Mouse (Mus musculus): ENCODE measurements at regions not wholly inside any gene's neighbourhood (a gene's known extent, or its start where the extent isn't known, plus 50 kb on each side); places are given as distances from the start of the nearest gene placed in this dataset.

DNA sequence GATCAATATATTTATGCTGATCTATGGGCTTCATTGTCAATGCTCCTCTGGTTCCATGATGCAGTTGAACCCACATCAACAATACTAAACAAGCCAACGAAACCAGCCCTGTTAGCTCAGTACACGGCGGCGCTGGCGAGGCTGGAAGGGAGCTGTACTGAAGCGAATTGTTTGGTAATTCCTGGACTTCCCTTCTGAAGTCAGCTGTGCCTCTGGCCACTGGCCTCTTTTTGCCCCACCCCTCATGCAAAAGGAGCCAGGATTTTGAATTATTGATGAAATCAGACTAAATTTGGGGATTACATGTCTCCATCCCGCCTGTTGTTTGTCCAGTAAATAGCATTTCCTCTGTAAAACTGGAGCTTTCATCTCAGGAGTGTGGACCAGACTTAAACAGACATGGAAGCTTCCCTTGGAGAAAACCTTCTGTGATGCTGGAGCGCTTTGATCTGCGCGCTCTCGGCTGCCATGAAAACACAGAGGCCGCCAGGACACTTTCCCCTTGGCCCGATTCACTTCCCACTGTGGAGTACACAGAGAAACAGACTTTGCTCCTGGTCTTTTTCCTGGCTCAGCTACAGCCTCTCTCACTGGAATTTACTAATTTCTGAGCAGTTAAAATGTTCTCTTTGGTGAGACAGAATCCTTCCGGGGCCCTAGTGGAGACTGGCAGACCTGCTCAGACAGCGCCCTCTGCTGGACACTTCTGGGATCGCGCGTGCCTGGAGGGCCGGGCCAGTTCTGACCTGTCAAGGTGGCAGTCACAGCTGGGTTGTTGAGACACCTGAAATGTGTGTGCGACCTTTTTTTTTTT, 412.9 kb upstream of the Gm6657 start:
- DNase-seq (ENCODE audit: low spot score in 2 of 2), result peak; percentile 59 to 62

DNA sequence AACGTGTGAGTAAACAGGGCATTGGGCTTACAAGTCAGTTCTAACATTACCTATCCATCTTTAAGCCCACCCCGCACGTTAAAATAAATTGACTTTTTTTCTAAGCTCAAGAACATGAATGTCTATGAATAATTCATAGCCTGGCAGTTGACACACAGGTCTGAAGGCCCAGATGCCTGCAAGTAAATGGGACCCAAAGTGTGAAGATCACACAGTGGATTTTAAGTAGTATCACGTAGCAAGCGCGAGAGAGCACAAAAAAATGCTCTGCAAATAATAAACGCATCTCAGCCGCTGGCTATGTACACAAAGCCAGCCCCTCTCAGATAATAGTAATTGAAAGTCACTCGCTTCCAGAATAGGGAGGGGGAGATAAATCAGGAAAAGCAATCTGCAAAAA, 410.1 kb upstream of the Gm6657 start:
- no peak for DNase-seq (ENCODE audit: low spot score in 2 of 2)

DNA sequence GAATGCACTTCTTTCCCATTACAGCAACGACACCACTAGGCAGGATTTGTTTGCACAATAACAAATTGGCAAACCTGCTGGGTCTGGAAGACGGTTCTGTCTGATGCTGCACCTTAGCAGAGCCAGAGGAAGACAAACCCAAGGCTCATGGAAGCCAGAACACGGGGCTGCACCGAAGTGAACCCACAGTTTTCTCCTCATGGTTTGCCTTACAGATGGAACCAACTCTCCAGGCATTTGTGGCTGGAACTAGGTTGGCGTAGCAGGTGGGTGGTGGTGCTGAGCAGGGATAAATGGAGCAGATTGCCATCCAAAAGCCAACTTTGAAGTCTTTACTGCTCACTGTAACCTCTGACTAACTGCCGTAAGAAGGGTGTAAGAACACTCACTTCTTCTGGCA, 408.4 kb upstream of the Gm6657 start:
- no peak for DNase-seq (ENCODE audit: low spot score in 2 of 2)

DNA sequence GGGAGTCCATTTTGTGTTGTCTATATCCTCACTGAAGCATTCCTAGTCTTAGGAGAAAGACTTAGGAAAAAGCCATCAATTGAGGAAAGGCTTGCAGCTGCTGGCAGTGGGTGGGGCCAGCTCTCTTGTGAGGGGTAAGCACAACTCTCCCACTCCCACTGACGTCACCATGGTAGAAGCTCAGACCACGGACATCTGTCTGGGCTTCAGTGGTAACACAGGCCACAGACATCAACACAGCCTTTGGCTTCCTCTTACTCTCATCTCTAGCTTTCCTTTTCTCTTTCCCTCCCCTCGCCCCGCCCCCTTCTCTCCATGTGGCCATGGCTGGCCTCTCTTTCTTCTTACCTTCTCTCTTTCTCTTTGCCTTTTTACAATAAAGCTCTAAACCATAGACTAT, 407.4 kb upstream of the Gm6657 start:
- no peak for DNase-seq (ENCODE audit: low spot score in 2 of 2)

DNA sequence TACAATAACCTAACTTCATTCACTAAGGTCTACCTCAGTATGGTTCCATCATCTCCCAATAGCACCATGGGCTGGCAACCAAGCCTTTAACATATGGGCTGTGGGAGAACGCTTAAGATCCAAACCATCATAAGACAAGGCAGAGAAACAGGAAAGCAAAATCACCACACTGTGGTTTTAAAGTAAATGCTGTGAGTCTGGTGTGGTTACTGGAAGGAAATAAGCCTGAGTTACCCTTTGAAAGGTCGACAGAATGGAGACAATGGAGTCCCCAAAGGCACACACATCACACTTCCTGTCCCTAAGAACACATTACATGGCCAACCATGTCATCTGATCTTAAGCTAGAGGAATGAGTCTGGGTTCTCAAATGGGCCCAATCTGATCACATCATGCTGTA, 405.8 kb upstream of the Gm6657 start:
- peak; percentile 19 to 20 for DNase-seq (ENCODE audit: low spot score in 2 of 2)

DNA sequence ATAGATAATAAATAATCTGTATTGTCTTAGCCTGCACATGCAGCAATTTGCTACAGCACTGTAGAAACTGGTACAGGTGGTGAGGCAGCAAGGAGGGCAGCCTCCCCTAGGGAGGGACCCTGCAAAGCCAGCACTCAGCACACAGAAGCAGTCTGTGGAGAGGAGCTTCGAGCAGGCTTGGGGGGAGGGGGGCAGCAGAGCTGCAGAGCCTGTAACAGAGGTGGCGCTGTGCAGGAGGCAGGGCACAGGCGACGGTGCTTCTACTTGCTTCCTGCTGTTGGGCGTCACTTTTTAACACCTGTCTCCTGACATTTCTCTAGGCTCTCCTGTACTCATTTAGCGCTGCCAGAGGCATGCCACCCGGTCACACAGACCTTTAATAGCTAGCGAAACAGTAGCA, 404.6 kb upstream of the Gm6657 start:
- no peak for DNase-seq (ENCODE audit: low spot score in 2 of 2)

DNA sequence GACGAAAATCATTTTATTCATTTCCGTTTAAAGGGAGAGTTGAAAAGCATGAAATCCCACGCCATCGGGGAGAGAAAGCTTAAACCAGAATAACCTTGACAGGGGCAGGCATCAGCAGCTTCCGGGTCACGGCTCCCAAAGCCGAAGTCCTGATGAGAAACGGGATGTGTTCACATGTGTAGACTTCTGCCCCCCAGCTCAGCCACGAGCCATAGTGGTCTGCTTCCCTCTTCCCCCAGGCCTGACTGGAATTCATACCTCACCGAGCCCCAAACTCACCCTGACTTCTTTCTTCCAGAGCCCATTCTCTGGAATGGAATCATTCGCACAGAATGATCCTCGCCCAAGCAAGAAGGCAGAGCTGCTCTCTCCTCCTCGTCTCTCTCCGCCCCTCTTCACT, 404.2 kb upstream of the Gm6657 start:
- no peak for DNase-seq (ENCODE audit: low spot score in 2 of 2)

DNA sequence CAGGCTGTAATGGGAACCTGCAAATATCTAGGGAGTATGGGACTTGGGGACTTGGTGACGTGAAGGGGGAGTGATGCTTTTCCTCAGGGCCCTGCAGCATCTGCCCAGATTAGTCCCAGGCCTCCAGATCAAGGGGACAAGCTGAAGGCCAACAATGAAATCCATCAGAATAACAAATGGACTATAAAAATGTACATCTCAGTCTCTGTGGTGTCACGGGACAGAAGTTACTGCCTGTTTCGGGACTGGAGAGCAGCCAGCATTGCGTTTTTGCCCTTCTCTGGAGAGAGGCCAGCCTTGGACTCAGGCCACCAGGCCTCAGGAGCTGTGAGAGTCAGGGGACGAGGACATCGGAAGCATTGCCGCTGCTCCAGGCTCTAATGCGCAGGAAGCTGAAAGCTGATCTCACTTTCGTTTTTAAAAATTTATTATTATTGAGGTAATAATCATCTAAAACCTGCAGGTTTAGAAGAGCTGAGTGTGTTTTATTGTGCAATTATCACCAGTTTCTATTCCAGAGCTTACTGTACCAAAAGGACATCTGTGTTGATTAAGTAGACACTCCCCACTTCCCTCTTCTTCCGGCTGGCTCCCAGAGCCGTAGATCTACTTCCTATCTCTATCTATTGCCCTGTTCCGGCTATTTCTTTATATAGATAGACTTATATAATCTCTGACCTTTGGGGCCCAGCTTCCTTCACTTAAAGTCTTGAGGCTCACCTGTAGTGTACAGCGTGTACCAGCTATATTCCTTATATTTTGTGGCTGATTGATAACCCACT, 403.0 kb upstream of the Gm6657 start:
- no peak for DNase-seq (ENCODE audit: low spot score in 2 of 2)

DNA sequence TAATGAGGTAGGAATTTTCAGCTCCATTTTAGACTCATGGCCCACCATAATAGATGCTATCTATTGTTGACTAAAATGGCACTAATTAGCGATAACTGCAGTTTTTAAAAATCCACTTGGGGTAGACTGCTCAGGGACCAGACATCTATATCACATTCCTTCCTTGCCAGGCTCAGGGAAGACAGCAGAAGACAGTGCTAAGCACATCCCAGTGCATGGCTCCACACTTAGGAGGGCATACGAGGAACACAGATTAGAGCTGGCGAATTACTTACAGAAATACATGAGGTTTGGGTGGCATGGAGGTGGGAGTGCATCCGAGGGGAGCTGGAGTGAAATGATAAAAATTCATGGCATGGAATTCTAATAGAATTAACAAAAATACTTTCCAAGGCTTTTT, 395.5 kb upstream of the Gm6657 start:
- DNase-seq (ENCODE audit: low spot score in 2 of 2), result no peak

DNA sequence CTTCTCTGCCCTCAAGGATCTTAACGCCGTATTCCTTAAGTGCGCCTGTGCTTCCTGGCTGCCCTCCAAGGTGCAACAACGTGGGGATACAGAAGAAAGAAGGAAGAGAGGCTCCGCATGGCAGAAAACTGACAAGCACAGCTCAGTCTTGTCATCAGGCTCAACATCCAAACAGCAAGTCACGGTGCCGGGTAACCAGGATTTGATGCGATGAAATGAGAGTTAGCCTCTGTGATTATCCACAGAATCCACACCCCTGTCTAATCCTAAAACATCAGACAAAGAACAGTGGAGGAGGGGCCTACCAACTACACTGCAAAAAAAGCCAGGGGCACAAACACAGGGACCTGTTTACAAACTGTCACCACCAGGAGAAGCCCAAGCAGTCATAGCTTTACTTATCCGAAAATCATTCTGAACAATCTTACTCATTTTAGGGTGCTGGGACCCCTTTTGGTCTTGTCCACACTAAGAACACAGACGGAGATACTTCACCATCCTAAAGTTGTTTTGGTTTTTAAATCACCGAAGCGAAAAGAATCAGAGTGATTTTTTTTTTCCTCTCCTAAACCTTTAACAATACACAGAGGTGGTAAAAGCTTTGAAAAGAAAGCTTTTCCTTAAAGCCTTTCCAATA, 394.8 kb upstream of the Gm6657 start:
- DNase-seq (ENCODE audit: low spot score in 2 of 2), result no peak

DNA sequence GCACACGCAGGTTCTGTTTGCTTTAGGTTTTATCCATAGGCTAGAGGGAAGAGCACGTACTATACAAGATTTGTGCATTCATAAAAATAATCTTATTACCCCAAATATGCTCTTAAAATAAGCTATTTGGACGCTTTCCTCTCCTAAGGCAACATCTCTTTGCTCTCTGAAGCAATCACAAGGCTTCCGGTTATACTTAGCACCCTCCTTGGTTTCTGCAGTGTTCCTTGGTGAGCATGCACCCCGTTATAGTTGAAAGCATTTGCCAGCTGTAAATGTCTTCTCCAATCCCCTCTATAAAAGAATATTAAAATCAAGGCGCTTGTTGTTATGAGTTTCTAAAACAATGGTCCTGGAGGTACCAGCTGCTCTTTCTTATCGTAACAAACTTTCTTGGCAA, 386.4 kb upstream of the Gm6657 start:
- DNase-seq (ENCODE audit: low spot score in 2 of 2), result no peak

DNA sequence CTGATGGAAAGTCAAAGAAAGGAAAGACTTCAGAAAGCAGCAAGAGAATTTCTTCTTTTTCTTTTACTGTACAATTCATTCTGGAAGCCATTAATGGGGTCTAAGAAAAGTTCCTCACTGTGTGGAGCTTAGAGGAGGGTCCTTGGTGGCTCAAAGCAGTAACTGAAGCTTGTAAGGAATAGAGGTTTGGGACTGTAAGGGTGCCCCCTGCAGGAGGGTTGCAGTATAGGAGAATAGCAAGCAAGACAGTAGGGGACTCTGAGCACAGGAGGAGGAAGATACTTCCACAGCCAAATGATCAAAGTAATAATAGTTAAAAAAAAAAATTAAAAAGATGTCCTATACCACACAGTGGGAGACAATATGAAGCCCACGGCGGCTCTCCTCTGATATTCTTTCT, 382.8 kb upstream of the Gm6657 start:
- peak in 1 of 2 experiments; percentile 23 for DNase-seq (ENCODE audit: low spot score in 2 of 2)

DNA sequence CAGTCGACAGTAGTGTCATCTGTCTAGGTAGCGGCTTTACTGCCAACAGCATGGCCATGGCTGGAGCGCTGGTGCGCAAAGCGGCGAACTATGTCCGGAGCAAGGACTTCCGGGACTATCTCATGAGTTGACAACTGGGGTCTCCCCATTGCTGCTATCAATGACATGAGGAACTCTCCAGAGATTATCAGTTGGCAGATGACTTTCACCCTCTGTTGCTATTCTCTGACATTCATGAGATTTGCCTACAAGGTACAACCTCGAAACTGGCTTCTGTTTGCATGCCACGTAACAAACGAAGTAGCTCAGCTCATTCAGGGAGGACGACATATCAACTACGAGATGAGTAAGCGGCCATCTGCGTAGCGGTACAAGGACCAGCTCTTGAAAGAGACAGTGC, 374.6 kb upstream of the Gm6657 start:
- no peak for DNase-seq (ENCODE audit: low spot score in 2 of 2)

DNA sequence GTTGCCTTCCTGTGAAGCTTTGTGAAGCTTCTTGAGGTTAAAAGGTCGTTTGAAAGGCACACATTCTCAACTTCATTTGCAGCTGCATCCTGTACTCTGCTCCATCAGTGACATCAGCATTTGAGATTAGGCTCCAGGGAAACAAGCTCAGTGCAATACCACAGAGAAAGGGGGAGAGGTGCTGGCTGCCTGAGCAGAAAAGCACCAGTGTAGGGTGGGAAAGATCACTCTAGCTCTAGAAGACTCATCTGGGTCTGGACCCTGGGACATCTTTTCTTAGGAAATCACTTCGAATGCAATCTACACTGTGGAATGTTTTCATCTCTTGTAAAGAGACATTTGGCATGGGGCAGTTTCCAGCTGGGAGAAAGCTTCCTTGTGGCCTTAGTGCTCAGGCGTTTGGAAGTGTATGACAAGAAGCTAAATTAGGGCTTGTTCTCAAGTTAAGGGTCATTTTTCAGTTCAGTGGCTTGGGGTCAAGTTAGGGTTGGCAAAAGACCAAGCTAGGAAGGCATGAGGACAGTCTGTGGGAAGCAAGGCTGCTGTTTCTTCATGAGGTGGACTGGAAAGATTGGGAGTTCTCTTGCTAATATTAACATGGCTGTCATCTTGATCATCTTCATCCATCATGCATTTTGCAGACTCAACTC, 370.5 kb upstream of the Gm6657 start:
- DNase-seq (ENCODE audit: low spot score in 2 of 2), result no peak

DNA sequence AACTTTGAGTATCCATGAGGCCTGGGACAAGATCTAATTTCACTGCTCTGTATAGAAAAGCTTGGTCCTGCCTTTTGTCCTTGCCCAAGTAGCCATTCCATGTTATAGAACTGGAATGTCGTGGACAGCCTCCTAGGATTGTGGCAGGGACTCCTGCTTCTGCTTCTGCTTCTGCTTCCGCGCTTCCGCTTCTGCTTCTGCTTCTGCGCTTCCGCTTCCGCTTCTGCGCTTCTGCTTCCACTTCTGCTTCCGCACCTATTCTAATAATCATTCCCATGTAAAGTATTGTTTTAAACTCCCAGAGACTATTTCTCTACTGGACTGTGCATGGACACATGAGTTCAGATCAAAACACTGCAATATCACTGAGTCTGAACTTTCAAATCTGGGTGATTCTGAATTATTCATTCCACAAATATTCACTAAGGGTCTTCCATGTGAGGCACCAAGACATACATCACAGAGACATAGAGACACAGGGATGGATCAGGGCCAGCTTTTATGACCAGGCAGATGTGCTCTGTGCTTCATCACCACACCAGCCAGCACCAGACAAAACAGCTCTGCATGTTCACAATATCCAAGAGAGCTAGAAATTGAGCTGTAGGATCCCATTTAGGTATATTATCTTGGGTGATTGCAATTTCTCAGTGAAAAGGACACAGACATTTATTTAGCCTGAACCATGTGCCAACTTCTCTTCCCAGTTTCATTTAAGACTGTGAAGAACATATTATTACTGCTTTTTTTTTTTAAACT, 360.5 kb upstream of the Gm6657 start:
- no peak for DNase-seq (ENCODE audit: low spot score in 2 of 2)

DNA sequence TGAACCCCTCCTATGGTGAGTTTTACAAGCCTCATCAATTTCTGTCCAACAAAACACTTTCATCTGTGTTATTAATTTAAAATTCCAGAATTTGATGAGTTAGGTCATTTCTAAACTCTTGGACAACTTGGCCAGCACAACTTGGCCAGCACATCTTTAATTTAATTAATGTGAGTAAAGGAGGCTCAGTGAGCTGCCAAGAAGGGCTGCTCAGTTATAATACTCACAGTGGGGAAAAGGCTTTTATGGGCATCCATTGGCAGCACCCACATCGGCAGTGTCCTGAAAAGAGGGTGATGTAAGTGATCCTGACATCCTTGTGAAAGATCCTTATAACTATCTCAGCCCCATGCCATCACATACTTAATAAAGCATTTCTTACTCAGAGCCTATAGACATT, 359.2 kb upstream of the Gm6657 start:
- no peak for DNase-seq (ENCODE audit: low spot score in 2 of 2)

DNA sequence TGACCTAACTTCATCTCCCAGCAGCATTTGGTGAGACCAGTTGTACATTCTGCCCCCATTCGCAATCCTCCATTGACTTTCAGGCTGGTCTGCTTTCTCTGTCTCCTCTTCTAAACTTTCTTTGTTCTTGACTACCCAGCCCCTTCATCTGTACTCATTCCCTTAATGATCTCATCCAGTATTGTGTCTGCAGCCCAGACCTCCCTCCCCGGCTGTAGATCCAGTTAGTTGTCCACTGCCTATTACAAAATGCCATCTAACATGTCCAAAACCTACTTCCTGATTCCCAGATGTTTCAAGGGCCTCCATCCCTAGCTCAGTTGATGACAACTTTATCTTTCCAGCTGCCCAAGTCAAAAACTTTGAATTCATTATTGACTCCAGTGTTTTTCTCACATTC, 357.8 kb upstream of the Gm6657 start:
- DNase-seq (ENCODE audit: low spot score in 2 of 2), result no peak

DNA sequence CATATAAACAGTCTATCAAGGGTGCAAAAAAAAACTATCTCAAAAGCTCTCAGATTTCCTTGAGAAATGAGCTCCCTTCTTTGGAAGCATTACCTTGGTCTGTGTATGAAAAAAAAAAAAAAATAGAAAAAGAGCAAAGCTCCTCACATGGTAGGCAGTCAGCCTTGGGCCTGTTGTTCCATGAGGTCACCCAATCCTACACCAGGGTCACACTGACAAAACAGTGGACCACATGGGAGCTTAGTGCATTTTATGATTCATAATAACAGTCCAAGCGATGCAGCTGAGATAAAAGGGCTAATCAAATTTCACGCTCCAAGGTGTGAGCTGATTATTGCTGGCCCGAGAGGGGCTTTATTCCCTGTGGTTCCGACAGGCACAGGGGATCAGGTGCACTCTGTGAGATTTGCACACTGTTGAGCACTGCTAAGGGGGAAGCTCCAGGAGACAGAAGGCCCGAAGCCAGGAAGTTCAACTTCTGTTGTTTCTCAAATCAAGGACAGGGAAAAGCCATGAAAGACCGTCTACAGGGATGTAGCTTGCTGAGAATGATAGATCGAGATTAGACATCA, 352.1 kb upstream of the Gm6657 start:
- no peak for DNase-seq (ENCODE audit: low spot score in 2 of 2)

DNA sequence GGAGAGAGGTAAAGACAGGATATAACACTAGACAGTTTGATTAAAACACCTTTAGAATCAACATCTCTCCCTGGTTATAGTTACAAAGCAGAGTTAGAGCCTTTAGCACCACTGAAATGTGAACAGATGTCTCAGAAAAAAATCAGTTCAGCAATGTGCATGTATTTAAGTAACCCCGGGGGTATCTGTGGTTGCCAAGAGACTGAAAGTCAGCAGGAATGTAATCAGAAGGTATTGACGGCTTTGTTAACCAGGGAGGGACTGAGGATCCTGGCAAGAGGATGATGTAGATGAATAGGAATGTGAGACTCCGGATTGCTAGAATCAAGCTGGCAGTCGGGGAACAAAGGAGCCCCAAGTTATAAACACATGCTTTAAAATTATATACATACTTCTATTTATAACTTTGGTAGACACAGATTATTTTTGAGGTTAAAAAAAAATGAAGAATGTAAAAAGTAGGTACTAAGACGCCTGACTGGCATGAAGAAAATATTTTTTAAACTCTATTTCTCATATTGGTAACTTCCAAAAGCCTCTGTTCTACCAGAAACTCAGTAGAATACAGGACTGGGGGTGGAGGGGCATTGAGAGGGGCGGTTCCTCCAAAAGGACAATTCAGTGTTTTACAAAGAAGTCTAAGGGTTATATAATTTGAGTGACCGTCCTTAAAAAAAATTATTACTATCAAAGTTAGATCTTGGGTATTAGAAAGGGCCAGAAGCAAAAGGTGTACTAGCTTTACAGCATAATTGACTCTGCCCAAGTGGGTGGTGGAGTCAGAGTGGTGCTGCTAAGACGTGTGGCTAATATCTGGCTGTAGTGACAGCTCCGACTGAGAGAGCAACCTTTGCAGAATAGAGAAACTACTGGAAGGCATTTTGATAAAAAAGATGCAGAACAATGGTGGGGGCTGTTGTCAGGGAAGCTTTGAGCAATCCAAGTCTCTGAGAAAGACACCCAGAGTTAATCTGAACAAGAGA, 341.2 kb upstream of the Gm6657 start:
- DNase-seq (ENCODE audit: low spot score in 2 of 2), result no peak
